Mouse (Mus musculus) small intestine, adult 2 months (tissue): Measurements from ENCODE around the gene Dynlrb1. TPM values are rescaled to one million over a fixed set of nuclear protein-coding genes. Genes with fewer than 3 reads are reported as not detected.

ENCODE experiments used
- H3K27ac ChIP-seq: fragments of 200-500 bp; 2 replicates; pipeline ENCODE4 v1.5.1; 2012; ENCODE audit warnings: low read depth, low read length, control low read depth, inconsistent platforms; ENCODE audit not compliant: insufficient read depth
- H3K27me3 ChIP-seq: fragments of 200-500 bp; 2 replicates; pipeline ENCODE4 v1.6.1; 2012; ENCODE audit warnings: mild to moderate bottlenecking, moderate library complexity, low read length, inconsistent platforms; ENCODE audit not compliant: control insufficient read depth, insufficient read depth
- H3K36me3 ChIP-seq: fragments of 200-500 bp; 2 replicates; pipeline ENCODE4 v1.6.1; 2012; ENCODE audit warnings: mild to moderate bottlenecking, low read length, control low read depth, inconsistent platforms; ENCODE audit not compliant: control insufficient read depth, insufficient read depth
- H3K4me1 ChIP-seq: fragments of 200-500 bp; 2 replicates; pipeline ENCODE4 v1.6.1; 2012; ENCODE audit warnings: low read length, inconsistent platforms, mixed read lengths; ENCODE audit not compliant: control insufficient read depth, insufficient read depth, insufficient read length
- H3K4me3 ChIP-seq: fragments of 200-500 bp; 2 replicates; pipeline ENCODE4 v1.5.1; 2012; ENCODE audit warnings: low read depth, mild to moderate bottlenecking, control low read depth, inconsistent platforms, low read length, moderate library complexity
- CTCF ChIP-seq: fragments of 200-500 bp; IDR thresholded peaks from 2 replicates; pipeline ENCODE4 v1.5.1; 2012; ENCODE audit warnings: low read depth, mild to moderate bottlenecking, control low read depth, inconsistent platforms, low read length, moderate library complexity, mixed read lengths; ENCODE audit not compliant: insufficient replicate concordance, insufficient read length; ENCODE audit errors: extremely low read depth
- POLR2A ChIP-seq: fragments of 200-500 bp; IDR thresholded peaks from 2 replicates; pipeline ENCODE4 v1.6.1; 2012; ENCODE audit warnings: low read depth, mild to moderate bottlenecking, control low read depth, inconsistent platforms, low read length, moderate library complexity
- WGBS: fragments of 180-500 bp; shearing (Covaris S2); methylation state at CpG from one replicate; pipeline ENCODE4 v1.1.7; 2018; 5-methylcytosine and 5-hydroxymethylcytosine counted together
- polyA plus RNA-seq: library from polyadenylated mRNA; depleted of rRNA; stranded (reverse); fragments of >200 nt; gene quantifications from 2 replicates; pipeline ENCODE4 v1.2.3, GENCODE M21; 2012; rRNA removed

Dynlrb1 gene
- polyA plus RNA-seq, 1 experiment: 99.3 TPM

GRCm38 (mm10) chr2:155293946-155294345 is 57.6 kb downstream of the Dynlrb1 start:
- Histone ChIP-seq H3K27ac (no peak overlapping the region), H3K4me1 (peaks cover 2% of the 10 kb centered on the region; the same call in 1 of the 2 replicates), H3K27me3 (no peaks in the 10 kb centered on the region), H3K36me3 (peaks cover 35% of the 10 kb centered on the region), H3K4me3 (no peak overlapping the region)
- no peak for TF ChIP-seq CTCF
- no peak for TF ChIP-seq POLR2A
- 81% methylated on average over 4 of the region's 4 CpGs for WGBS

- Histone ChIP-seq H3K36me3 (peaks cover 31% of the 10 kb centered on the region), H3K27me3 (no peaks in the 10 kb centered on the region), H3K4me3 (no peak overlapping the region), H3K27ac (peak overlapping the region; percentile 48), H3K4me1 (peaks cover 2% of the 10 kb centered on the region; the same call in 1 of the 2 replicates)
- TF ChIP-seq POLR2A (no peak), CTCF (no peak)
- WGBS: 46% methylated on average over 6 of the region's 6 CpGs
Measured at GRCm38 (mm10) chr2:155295453-155295852, 59.1 kb downstream of the Dynlrb1 start.

DNA sequence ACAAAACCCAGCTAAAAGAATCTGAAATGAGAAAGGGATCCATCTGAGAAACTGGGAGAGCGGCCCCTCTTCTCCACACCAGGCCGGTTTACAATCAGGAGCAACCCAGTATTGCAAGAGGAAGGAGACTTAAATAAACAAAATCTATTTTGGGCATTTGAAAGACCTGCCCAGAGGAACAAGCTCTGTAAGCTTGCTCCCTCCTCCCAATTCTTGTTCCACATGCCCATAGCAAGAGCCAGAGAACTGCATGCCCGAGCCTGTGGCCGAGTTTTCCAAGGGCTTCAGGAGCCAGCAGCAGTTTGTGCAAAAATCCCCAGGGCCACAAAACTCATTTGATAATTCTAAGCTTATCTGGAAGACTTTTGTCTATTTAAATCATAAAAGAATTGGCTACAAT is 63.2 kb downstream of the Dynlrb1 start:
- Histone ChIP-seq H3K36me3 (peaks cover 28% of the 10 kb centered on the region), H3K4me1 (peaks cover 2% of the 10 kb centered on the region; the same call in 1 of the 2 replicates), H3K27ac (peak overlapping the region; percentile 32; the same call in 1 of the 2 replicates), H3K27me3 (no peaks in the 10 kb centered on the region), H3K4me3 (no peak overlapping the region)
- no peak for TF ChIP-seq POLR2A
- TF ChIP-seq CTCF: no peak
- WGBS: 73% methylated on average over 4 of the region's 4 CpGs

Other genes starting within 250 kb of the Dynlrb1 start
- gene Gm14226, start 218.3 kb upstream of the Dynlrb1 start, polyA plus RNA-seq: not detected in 2 replicates
- gene Ahcy, start 162.0 kb upstream of the Dynlrb1 start, polyA plus RNA-seq: 76.5 and 98.7 TPM in 2 replicates
- 2.6 and 9.6 TPM in 2 replicates for gene Itch, start 103.0 kb upstream of the Dynlrb1 start, polyA plus RNA-seq
- 85.8 and 215 TPM in 2 replicates for gene Map1lc3a, start 39.8 kb downstream of the Dynlrb1 start, polyA plus RNA-seq
- 13.7 and 26.2 TPM in 2 replicates for gene Pigu, start 120.9 kb downstream of the Dynlrb1 start, polyA plus RNA-seq
- 161 and 164 TPM in 2 replicates for gene Trp53inp2, start 144.5 kb downstream of the Dynlrb1 start, polyA plus RNA-seq
- 14.5 and 57.0 TPM in 2 replicates for gene Ncoa6, start 237.4 kb downstream of the Dynlrb1 start, polyA plus RNA-seq